Mouse (Mus musculus) embryonic facial prominence, embryonic 12.5 days (tissue): Measurements from ENCODE around the gene Sestd1. TPM values are rescaled to one million over a fixed set of nuclear protein-coding genes. Genes with fewer than 3 reads are reported as not detected.

Experiments
- ATAC-seq: fragments of 200-750 bp; cut with Nextera tagmentation; 2 replicates; pipeline ENCODE4 v1.8.0; 2017; ENCODE audit not compliant: insufficient number of reproducible peaks, insufficient read depth, low FRiP score, low TSS enrichment
- H3K27ac ChIP-seq: fragments of 300-500 bp; sonication (generic); 2 replicates; pipeline ENCODE4 v1.5.1; 2016; ENCODE audit warnings: mild to moderate bottlenecking
- H3K27me3 ChIP-seq: fragments of 300-500 bp; sonication (generic); 2 replicates; pipeline ENCODE4 v1.6.1; 2016; ENCODE audit warnings: mild to moderate bottlenecking, moderate library complexity
- H3K36me3 ChIP-seq: fragments of 300-500 bp; sonication (generic); 2 replicates; pipeline ENCODE4 v1.6.1; 2016; ENCODE audit warnings: mild to moderate bottlenecking
- H3K4me1 ChIP-seq: fragments of 300-500 bp; sonication (generic); 2 replicates; pipeline ENCODE4 v1.6.1; 2016
- H3K4me2 ChIP-seq: fragments of 300-500 bp; sonication (generic); replicated peaks from 2 replicates; pipeline ENCODE4 v1.6.1; 2016; ENCODE audit warnings: mild to moderate bottlenecking, moderate library complexity
- H3K4me3 ChIP-seq: fragments of 300-500 bp; sonication (generic); 2 replicates; pipeline ENCODE4 v1.5.1; 2016; ENCODE audit warnings: mild to moderate bottlenecking
- H3K9ac ChIP-seq: fragments of 300-500 bp; sonication (generic); 2 replicates; pipeline ENCODE4 v1.6.1; 2016; ENCODE audit warnings: mild to moderate bottlenecking, moderate library complexity
- H3K9me3 ChIP-seq: fragments of 300-500 bp; sonication (generic); 2 replicates; pipeline ENCODE4 v1.6.1; 2016; ENCODE audit warnings: mild to moderate bottlenecking, moderate library complexity
- WGBS: fragments of 180-500 bp; shearing (Covaris S2); methylation state at CpG from one replicate; pipeline ENCODE4 v1.1.7; 2016; 5-methylcytosine and 5-hydroxymethylcytosine counted together
- polyA plus RNA-seq: library from polyadenylated mRNA; unstranded; fragments of >200 nt; fragmentation: Nextera tagmentation; extraction: Ambion mirVana; gene quantifications from 2 replicates; pipeline ENCODE4 v1.2.1, GENCODE M21; 2016

Sestd1 gene
- polyA plus RNA-seq, 1 experiment from 2014 or later: 23.8 TPM

DNA sequence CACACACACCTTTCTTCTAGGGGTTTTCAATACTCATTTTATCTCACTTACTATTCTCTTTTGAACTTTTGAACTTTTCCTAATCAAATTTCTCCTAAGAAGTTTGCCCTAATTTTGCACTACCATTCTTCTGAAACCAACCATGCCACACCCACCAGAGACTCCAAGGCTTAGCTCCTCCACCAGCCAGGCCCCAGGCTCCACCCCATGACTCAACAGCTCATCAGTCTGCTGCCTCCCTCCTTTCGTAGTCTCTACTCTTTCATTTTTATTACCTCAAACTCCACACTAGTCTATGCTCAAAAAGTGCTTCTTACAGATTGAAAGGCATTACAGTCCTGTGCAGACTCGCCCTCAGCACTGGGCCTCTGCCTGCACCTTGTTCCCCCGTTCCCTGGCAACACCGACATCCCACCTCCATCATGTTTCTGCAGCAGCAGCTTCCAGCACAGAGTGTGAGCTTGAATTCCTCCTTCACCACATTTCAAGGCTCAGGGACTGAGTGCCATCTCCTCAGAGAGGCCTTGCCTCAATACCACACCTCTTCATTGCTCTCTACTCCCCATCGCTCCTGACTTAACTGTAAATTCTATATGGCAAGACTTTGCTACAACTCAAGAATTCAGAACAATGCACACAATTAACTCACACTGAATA, 79.3 kb downstream of the Sestd1 start:
- no peak overlapping the region for H3K4me2 ChIP-seq
- peaks cover 18% of the 10 kb centered on the region for H3K36me3 ChIP-seq
- no peaks in the 10 kb centered on the region for H3K9me3 ChIP-seq
- no peaks in the 10 kb centered on the region for H3K4me1 ChIP-seq
- no peak overlapping the region for H3K4me3 ChIP-seq
- ATAC-seq: no peak
- H3K9ac ChIP-seq: no peak overlapping the region
- no peaks in the 10 kb centered on the region for H3K27me3 ChIP-seq
- H3K27ac ChIP-seq: no peak overlapping the region
- WGBS: 92% methylated on average over 5 of the region's 5 CpGs

- 91% methylated on average over 4 of the region's 4 CpGs for WGBS
These were observed 80.0 kb downstream of the Sestd1 start for GRCm38 (mm10) chr2:77200379-77200778.

DNA sequence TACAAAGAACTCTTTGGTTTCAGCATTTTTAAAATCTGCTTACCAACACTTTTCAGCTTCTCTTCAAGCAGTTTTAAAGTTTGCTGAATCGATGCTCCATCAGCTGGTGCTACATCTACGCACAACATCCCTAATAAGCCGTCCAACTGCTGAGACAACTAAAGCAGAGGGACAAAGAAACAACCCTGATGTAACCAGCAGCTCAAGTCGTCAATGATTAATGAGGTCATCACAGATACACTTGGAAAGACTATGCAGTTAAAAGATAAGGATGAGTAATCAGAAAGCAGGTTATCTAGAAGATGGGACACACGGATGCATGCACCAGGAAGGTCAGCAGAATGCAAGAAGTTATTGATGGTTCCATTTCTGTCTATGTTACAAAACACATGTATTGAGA, 82.1 kb downstream of the Sestd1 start:
- no peak overlapping the region for H3K27ac ChIP-seq
- no peak overlapping the region for H3K4me2 ChIP-seq
- H3K4me1 ChIP-seq: no peaks in the 10 kb centered on the region
- no peaks in the 10 kb centered on the region for H3K9me3 ChIP-seq
- 89% methylated on average over 5 of the region's 5 CpGs for WGBS
- no peak overlapping the region for H3K4me3 ChIP-seq
- no peak overlapping the region for H3K9ac ChIP-seq
- peaks cover 27% of the 10 kb centered on the region for H3K36me3 ChIP-seq
- ATAC-seq: no peak
- H3K27me3 ChIP-seq: no peaks in the 10 kb centered on the region

More at GRCm38 (mm10) chr2:77200379-77200778, 80.0 kb downstream of the Sestd1 start:
- Histone ChIP-seq H3K4me1 (no peaks in the 10 kb centered on the region), H3K4me3 (no peak overlapping the region), H3K27me3 (no peaks in the 10 kb centered on the region), H3K9ac (no peak overlapping the region), H3K9me3 (no peaks in the 10 kb centered on the region), H3K27ac (no peak overlapping the region), H3K4me2 (no peak overlapping the region), H3K36me3 (peaks cover 14% of the 10 kb centered on the region)
- no peak for ATAC-seq

- WGBS: 84% methylated on average over 4 of the region's 4 CpGs
These were observed 83.6 kb downstream of the Sestd1 start for GRCm38 (mm10) chr2:77196819-77197218.

GRCm38 (mm10) chr2:77195056-77195455, 85.3 kb downstream of the Sestd1 start:
- Histone ChIP-seq H3K27ac (no peak overlapping the region), H3K27me3 (no peaks in the 10 kb centered on the region), H3K36me3 (peaks cover 35% of the 10 kb centered on the region), H3K4me2 (no peak overlapping the region), H3K4me1 (no peaks in the 10 kb centered on the region), H3K9ac (no peak overlapping the region), H3K9me3 (no peaks in the 10 kb centered on the region), H3K4me3 (no peak overlapping the region)
- 91% methylated on average over 5 of the region's 5 CpGs for WGBS
- no peak for ATAC-seq

More at GRCm38 (mm10) chr2:77196819-77197218, 83.6 kb downstream of the Sestd1 start:
- no peaks in the 10 kb centered on the region for H3K9me3 ChIP-seq
- H3K27ac ChIP-seq: no peak overlapping the region
- no peak overlapping the region for H3K4me3 ChIP-seq
- H3K9ac ChIP-seq: no peak overlapping the region
- H3K4me2 ChIP-seq: no peak overlapping the region
- ATAC-seq: no peak
- no peaks in the 10 kb centered on the region for H3K4me1 ChIP-seq
- H3K36me3 ChIP-seq: peaks cover 25% of the 10 kb centered on the region
- H3K27me3 ChIP-seq: no peaks in the 10 kb centered on the region

GRCm38 (mm10) chr2:77191811-77192210, 88.6 kb downstream of the Sestd1 start:
- Histone ChIP-seq H3K9me3 (no peaks in the 10 kb centered on the region), H3K27ac (no peak overlapping the region), H3K36me3 (peaks cover 51% of the 10 kb centered on the region), H3K4me2 (no peak overlapping the region), H3K27me3 (no peaks in the 10 kb centered on the region), H3K4me3 (no peak overlapping the region), H3K4me1 (no peaks in the 10 kb centered on the region), H3K9ac (no peak overlapping the region)
- no peak for ATAC-seq
- WGBS: 91% methylated on average over 3 of the region's 3 CpGs

DNA sequence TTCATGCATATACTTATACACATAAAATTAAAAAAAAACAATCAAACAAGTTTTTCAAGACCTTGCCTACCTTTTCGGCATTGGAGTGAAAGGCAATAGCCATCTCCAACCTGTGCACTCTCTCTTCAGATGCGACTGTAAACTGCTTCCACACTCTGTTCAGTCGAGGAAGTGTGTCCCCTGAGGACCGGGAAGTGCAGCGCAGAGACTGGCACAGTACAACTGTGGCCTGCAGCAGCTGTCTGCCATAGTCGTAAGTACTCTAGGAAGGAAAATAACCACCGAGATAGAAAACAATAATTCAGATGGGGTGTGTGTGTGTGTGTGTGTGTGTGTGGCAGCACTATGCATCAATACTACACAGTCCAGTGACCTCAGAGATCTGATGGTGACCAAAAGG, 89.5 kb downstream of the Sestd1 start:
- ATAC-seq: no peak
- 93% methylated on average over 7 of the region's 7 CpGs for WGBS
- H3K4me1 ChIP-seq: no peaks in the 10 kb centered on the region
- no peaks in the 10 kb centered on the region for H3K27me3 ChIP-seq
- H3K27ac ChIP-seq: no peak overlapping the region
- no peak overlapping the region for H3K4me3 ChIP-seq
- H3K4me2 ChIP-seq: no peak overlapping the region
- H3K9ac ChIP-seq: no peak overlapping the region
- H3K9me3 ChIP-seq: no peaks in the 10 kb centered on the region
- peaks cover 52% of the 10 kb centered on the region for H3K36me3 ChIP-seq

DNA sequence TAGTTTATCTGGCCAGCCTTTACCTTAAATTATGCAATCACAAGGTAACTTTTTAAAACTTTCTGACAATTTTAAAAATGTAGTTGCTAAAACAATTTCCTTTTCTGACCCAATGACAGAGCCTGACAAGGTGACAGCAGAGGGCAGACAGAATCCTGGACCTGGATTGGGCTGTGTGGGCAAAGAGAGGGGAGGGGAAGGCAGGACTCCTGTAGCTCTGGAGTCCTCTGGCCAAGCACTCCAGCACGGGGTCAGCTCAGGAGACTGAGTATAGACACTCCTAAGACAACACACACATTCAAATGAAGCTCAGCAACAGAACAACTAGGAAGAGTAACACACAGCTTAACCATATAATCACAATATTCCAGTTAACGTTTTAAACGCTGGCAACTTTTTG, 90.1 kb downstream of the Sestd1 start:
- no peak overlapping the region for H3K9ac ChIP-seq
- no peaks in the 10 kb centered on the region for H3K27me3 ChIP-seq
- WGBS: 86% methylated on average over 3 of the region's 3 CpGs
- H3K9me3 ChIP-seq: no peaks in the 10 kb centered on the region
- no peak for ATAC-seq
- H3K4me1 ChIP-seq: no peaks in the 10 kb centered on the region
- no peak overlapping the region for H3K27ac ChIP-seq
- H3K4me2 ChIP-seq: no peak overlapping the region
- no peak overlapping the region for H3K4me3 ChIP-seq
- H3K36me3 ChIP-seq: peaks cover 56% of the 10 kb centered on the region

- Histone ChIP-seq H3K4me3 (no peak overlapping the region), H3K27ac (no peak overlapping the region), H3K9ac (no peak overlapping the region), H3K4me2 (no peak overlapping the region), H3K36me3 (peaks cover 51% of the 10 kb centered on the region), H3K27me3 (no peaks in the 10 kb centered on the region), H3K9me3 (no peaks in the 10 kb centered on the region), H3K4me1 (no peaks in the 10 kb centered on the region)
- WGBS: 91% methylated on average over 7 of the region's 7 CpGs
- no peak for ATAC-seq
These were observed 90.7 kb downstream of the Sestd1 start for GRCm38 (mm10) chr2:77189671-77190070.

- Histone ChIP-seq H3K4me1 (no peaks in the 10 kb centered on the region), H3K4me3 (no peak overlapping the region), H3K9me3 (no peaks in the 10 kb centered on the region), H3K27ac (no peak overlapping the region), H3K4me2 (no peak overlapping the region), H3K27me3 (no peaks in the 10 kb centered on the region), H3K9ac (no peak overlapping the region), H3K36me3 (peaks cover 50% of the 10 kb centered on the region)
- no peak for ATAC-seq
- 89% methylated on average over 3 of the region's 3 CpGs for WGBS
These were observed 92.9 kb downstream of the Sestd1 start for GRCm38 (mm10) chr2:77187501-77187900.

GRCm38 (mm10) chr2:77186912-77187311, 93.5 kb downstream of the Sestd1 start:
- ATAC-seq: no peak

DNA sequence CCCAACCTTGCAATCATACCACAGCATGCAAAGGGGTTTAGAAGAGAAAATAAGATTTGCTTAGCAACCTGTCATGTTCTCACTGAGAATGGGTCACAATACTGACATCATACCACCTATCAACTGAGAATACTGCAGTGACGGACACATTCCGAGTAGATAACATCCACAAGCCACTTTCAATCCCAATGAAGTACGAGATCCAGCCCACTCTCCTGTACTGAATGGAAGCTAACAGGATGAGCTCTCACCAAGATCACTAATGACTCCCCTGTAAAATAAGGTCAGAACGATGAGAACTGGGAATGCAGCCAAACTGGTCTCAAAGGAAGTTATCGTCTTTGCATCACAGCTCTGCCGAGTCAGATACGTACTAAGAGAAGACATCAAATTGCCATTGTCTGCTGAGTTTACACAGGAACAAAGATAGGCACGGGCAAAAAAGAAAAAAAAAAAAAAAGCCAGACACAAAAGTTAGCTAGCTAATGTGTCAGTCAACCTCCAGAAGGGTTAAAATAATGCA, 96.3 kb downstream of the Sestd1 start:
- Histone ChIP-seq H3K4me2 (no peak overlapping the region), H3K4me1 (no peaks in the 10 kb centered on the region), H3K9me3 (no peaks in the 10 kb centered on the region), H3K27ac (no peak overlapping the region), H3K9ac (no peak overlapping the region), H3K36me3 (peaks cover 27% of the 10 kb centered on the region), H3K27me3 (no peaks in the 10 kb centered on the region), H3K4me3 (no peak overlapping the region)
- no peak for ATAC-seq
- WGBS: 80% methylated on average over 8 of the region's 8 CpGs

More at GRCm38 (mm10) chr2:77186912-77187311, 93.5 kb downstream of the Sestd1 start:
- H3K9me3 ChIP-seq: no peaks in the 10 kb centered on the region
- H3K36me3 ChIP-seq: peaks cover 47% of the 10 kb centered on the region
- H3K4me1 ChIP-seq: no peaks in the 10 kb centered on the region
- no peak overlapping the region for H3K9ac ChIP-seq
- H3K4me2 ChIP-seq: no peak overlapping the region
- no peak overlapping the region for H3K27ac ChIP-seq
- no peaks in the 10 kb centered on the region for H3K27me3 ChIP-seq
- no peak overlapping the region for H3K4me3 ChIP-seq
- WGBS: 75% methylated on average over 8 of the region's 8 CpGs
